Mouse (Mus musculus) liver, embryonic 14.5 days (tissue): Measurements from ENCODE around the gene Tnfrsf13c.

Source experiments
- CTCF ChIP-seq: IDR thresholded peaks from 2 replicates; pipeline ENCODE4 v1.5.1; 2016; ENCODE audit warnings: antibody characterized with exemption, low read depth, control low read depth
- EP300 ChIP-seq: IDR thresholded peaks from 2 replicates; pipeline ENCODE4 v1.6.1; 2016; ENCODE audit warnings: antibody characterized with exemption, low read depth

- TF ChIP-seq CTCF (peak; percentile 14; the same call in 1 of the 2 replicates), EP300 (peak; percentile 92)
Measured at GRCm38 (mm10) chr15:82184183-82184582, 40.0 kb downstream of the Tnfrsf13c start.
